Mouse (Mus musculus) C2C12 (cell line): ENCODE results near the gene Hmga2. TPM values are rescaled to one million over a fixed set of nuclear protein-coding genes. Genes with fewer than 3 reads are reported as not detected.

Experiments
- H3K27me3 ChIP-seq: one replicate; pipeline ENCODE4 v1.6.1; 2011; ENCODE audit not compliant: control insufficient read depth, insufficient read depth, insufficient read length
- H3K36me3 ChIP-seq: one replicate; pipeline ENCODE4 v1.6.1; 2011; ENCODE audit not compliant: control insufficient read depth, insufficient read depth
- H3K4me3 ChIP-seq: one replicate; pipeline ENCODE4 v1.5.1; 2011; ENCODE audit warnings: mild to moderate bottlenecking, control low read depth; ENCODE audit not compliant: poor library complexity, insufficient read depth, severe bottlenecking
- H3K79me2 ChIP-seq: one replicate; pipeline ENCODE4 v1.6.1; 2011; ENCODE audit not compliant: control insufficient read depth, insufficient read depth
- H3K79me3 ChIP-seq: one replicate; pipeline ENCODE4 v1.6.1; 2011; ENCODE audit warnings: low read depth, control low read depth
- H3ac ChIP-seq: one replicate; pipeline ENCODE3; 2011; ENCODE audit warnings: low read depth; ENCODE audit not compliant: control insufficient read depth, insufficient read length
- CEBPB ChIP-seq: IDR thresholded peaks from one replicate; pipeline ENCODE4 v1.6.1; 2011; ENCODE audit warnings: low read depth, mild to moderate bottlenecking, control low read depth, moderate library complexity
- CTCF ChIP-seq: IDR thresholded peaks from one replicate; pipeline ENCODE4 v1.5.1; 2011; ENCODE audit not compliant: control insufficient read depth, insufficient read depth, insufficient read length
- FOSL1 ChIP-seq: IDR thresholded peaks from one replicate; pipeline ENCODE4 v1.8.0; 2011; ENCODE audit warnings: mild to moderate bottlenecking, low read length; ENCODE audit not compliant: poor library complexity, insufficient read depth, severe bottlenecking
- MAX ChIP-seq: IDR thresholded peaks from one replicate; pipeline ENCODE4 v1.6.1; 2011; ENCODE audit warnings: mild to moderate bottlenecking, control low read depth
- MYOD1 ChIP-seq: IDR thresholded peaks from one replicate; pipeline ENCODE4 v1.6.1; 2011; ENCODE audit warnings: low read depth; ENCODE audit not compliant: control insufficient read depth, insufficient read length
- MYOG ChIP-seq: IDR thresholded peaks from one replicate; pipeline ENCODE4 v1.6.1; 2011; ENCODE audit not compliant: control insufficient read depth, insufficient read length; ENCODE audit errors: extremely low read depth
- USF1 ChIP-seq: IDR thresholded peaks from one replicate; pipeline ENCODE4 v1.6.1; 2011; ENCODE audit warnings: low read depth, mild to moderate bottlenecking, control low read depth, moderate library complexity
- polyA plus RNA-seq: library from polyadenylated mRNA; unstranded; fragments of >200 nt; fragmentation: generic; extraction: Trizol; gene quantifications from one replicate; pipeline ENCODE4 v1.2.1, GENCODE M21; 2012; ENCODE audit warnings: missing spikeins

Gene Hmga2
- polyA plus RNA-seq, 1 experiment = 59.9 TPM

DNA sequence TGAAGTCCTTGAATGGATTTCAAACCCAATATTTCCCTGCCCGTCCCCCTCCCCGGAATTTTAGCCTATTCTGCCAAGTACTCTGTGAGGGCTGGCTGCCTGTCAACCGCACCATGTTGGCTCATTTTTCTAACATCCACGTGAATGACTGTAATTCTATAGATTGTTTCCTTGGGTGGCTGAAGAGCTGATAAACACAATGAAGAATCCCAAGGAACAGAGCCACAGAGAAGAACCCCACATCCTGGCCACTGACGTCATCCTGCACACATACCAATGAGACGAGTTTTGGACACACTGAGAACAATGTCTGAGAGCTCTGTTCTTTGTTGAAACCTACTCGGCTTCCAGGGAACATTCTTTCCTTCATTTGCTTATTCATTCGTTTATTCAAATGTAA is 74.5 kb downstream of the Hmga2 start:
- TF ChIP-seq CTCF (no peak), MYOD1 (no peak), USF1 (no peak), CEBPB (no peak), MYOG (no peak), MAX (no peak), FOSL1 (no peak)

DNA sequence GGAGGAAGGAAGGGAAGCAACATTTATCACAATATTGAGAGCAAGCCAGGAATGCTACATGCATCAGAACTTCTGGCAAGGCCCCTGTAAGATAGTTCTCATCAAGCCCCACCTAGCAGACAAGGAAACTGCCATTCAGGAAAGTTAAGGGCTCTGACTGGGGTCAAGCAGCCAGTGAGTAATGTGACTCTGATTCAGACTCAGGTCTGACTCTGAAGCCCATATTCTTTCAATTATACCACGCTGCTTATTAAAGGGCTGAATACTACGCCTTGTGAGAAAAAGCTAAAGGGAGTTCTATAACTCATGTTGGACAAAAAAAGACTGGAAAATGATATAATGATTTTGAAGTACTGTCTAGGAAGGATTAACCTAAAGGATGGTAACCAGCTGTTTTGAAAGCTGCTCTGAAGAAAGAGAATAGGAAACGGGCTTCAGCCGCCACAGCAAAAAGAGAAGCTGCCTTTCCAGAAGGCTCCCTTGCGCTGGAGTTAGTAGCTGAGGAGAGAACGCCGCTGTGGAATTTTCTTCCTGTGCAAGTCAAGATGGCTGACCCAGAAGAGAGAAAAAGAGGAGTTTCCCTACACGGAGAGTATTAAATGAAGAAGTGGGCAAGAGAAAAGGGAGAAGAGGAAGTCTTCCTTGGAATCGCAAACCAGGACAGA is 76.3 kb downstream of the Hmga2 start:
- no peak overlapping the region for H3ac ChIP-seq
- peaks cover 91% of the 10 kb centered on the region for H3K36me3 ChIP-seq
- TF ChIP-seq USF1 (no peak), MAX (no peak), CTCF (no peak), FOSL1 (no peak), CEBPB (no peak), MYOG (no peak), MYOD1 (no peak)
- no peaks in the 10 kb centered on the region for H3K27me3 ChIP-seq
- H3K79me3 ChIP-seq = peaks cover 95% of the 10 kb centered on the region
- peaks cover 100% of the 10 kb centered on the region for H3K79me2 ChIP-seq
- H3K4me3 ChIP-seq = no peak overlapping the region

More for the DNA sequence above, 74.5 kb downstream of the Hmga2 start:
- Histone ChIP-seq H3ac (no peak overlapping the region), H3K4me3 (no peak overlapping the region), H3K27me3 (no peaks in the 10 kb centered on the region), H3K79me2 (peaks cover 100% of the 10 kb centered on the region), H3K79me3 (peaks cover 97% of the 10 kb centered on the region), H3K36me3 (peaks cover 95% of the 10 kb centered on the region)

DNA sequence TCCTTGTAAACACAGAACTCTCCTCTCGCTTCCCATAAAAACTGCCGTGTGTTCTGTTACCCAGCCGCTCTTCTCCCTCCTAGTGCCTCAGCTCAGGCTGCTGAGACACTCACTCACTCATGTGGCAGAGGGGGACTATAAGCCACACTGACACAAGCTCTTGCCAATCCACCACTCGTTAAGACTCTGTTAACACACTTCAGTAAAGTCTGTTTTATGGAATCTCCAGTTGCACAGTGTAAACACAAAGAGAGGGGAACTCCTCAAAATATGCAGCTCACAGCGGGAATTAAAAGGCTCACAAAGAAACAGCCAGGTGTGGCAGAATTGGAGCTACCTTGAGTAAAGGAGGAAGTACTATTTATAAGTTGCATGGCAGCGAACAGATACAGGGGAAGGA is 77.5 kb downstream of the Hmga2 start:
- Histone ChIP-seq H3K4me3 (no peak overlapping the region), H3K27me3 (no peaks in the 10 kb centered on the region), H3K79me3 (peaks cover 94% of the 10 kb centered on the region), H3K79me2 (peaks cover 100% of the 10 kb centered on the region), H3ac (no peak overlapping the region), H3K36me3 (peaks cover 91% of the 10 kb centered on the region)
- TF ChIP-seq MYOG = no peak
- no peak for TF ChIP-seq CEBPB

DNA sequence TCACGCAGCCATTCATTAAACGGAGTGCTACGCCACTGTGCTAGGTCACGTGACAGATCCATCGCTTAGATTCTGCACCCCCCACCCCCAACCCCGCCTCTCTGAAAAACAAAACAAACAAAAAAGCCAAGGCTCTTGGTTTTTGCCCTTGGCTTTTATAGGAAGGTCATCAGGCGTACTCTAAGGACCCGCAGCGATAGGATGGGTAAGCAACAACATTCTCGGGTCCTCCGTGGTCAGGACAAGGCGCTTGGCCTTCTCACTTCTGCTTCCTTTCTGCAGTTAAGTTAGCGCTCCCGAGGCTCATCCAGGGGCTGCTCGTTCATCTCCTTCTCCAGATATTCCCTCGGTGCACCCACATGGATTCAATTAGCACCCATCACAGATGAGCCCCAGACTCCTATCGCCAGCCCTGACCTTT is 79.0 kb downstream of the Hmga2 start:
- TF ChIP-seq FOSL1 (no peak), CTCF (no peak), MAX (no peak), USF1 (no peak), CEBPB (no peak), MYOD1 (no peak), MYOG (no peak)

DNA sequence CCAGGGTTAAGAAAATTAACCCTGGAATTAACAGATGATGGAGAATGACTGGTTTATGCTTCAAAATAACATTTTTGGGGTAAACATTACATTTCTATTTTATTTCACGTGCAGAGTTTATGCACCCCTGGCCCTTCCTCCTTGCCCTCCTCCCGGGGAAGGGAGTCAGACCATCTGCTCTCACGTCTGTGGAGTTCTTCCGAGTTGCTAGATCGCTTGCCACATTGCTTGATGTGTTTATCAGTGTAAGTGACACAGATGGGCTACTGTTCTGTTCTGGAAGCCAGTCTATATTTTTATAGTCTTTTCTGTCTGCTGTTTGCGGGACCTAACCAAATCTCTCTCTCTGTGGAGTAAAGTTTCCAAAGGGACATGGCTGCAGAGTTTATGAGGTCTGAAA is 80.7 kb downstream of the Hmga2 start:
- H3ac ChIP-seq = no peak overlapping the region
- H3K79me3 ChIP-seq = peaks cover 91% of the 10 kb centered on the region
- no peak overlapping the region for H3K4me3 ChIP-seq
- H3K79me2 ChIP-seq = peaks cover 100% of the 10 kb centered on the region
- no peaks in the 10 kb centered on the region for H3K27me3 ChIP-seq
- peaks cover 91% of the 10 kb centered on the region for H3K36me3 ChIP-seq
- TF ChIP-seq MAX (no peak), CTCF (no peak), CEBPB (no peak), MYOD1 (no peak), FOSL1 (no peak), USF1 (no peak), MYOG (no peak)

More for the DNA sequence above, 79.0 kb downstream of the Hmga2 start:
- Histone ChIP-seq H3K36me3 (peaks cover 91% of the 10 kb centered on the region), H3K79me2 (peaks cover 100% of the 10 kb centered on the region), H3K79me3 (peaks cover 92% of the 10 kb centered on the region), H3K27me3 (no peaks in the 10 kb centered on the region), H3ac (no peak overlapping the region), H3K4me3 (no peak overlapping the region)

DNA sequence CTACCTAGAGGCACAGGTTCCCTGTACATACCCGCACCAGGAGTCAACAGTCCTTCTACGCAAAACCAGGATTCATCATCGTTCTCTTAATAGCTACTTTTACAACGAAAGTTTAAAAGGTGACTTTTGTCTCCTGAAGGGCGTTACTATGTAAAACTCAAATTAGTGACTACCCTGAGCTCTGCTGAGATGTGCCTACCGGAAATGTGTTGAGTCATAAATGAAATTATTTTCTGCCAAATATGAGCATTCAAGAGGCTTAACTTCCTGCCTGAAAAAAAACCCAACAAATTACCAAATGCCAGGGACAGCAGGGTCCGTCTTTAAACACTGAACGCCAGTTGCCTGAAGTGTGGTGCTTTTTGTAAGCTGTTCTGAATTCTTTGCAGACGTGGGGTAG is 81.5 kb downstream of the Hmga2 start:
- Histone ChIP-seq H3K27me3 (no peaks in the 10 kb centered on the region), H3ac (no peak overlapping the region), H3K79me2 (peaks cover 100% of the 10 kb centered on the region), H3K4me3 (no peak overlapping the region), H3K79me3 (peaks cover 91% of the 10 kb centered on the region), H3K36me3 (peaks cover 93% of the 10 kb centered on the region)
- no peak for TF ChIP-seq MYOD1
- no peak for TF ChIP-seq CTCF
- TF ChIP-seq MAX = no peak
- TF ChIP-seq FOSL1 = no peak
- no peak for TF ChIP-seq MYOG
- no peak for TF ChIP-seq USF1
- TF ChIP-seq CEBPB = no peak
